Mouse (Mus musculus) cortical plate, adult 2 months (tissue): ENCODE measurements at regions not wholly inside any gene's neighbourhood (a gene's known extent, or its start where the extent isn't known, plus 50 kb on each side); places are given as distances from the start of the nearest gene placed in this dataset.

Experiments used
- CTCF ChIP-seq: fragments of 200-500 bp; IDR thresholded peaks from 2 replicates; pipeline ENCODE4 v1.5.1; 2011; ENCODE audit warnings: mild to moderate bottlenecking, control low read depth, low read length; ENCODE audit not compliant: insufficient read depth; ENCODE audit errors: extremely low read depth
- POLR2A ChIP-seq: fragments of 200-500 bp; IDR thresholded peaks from 2 replicates; pipeline ENCODE4 v1.6.1; 2011; ENCODE audit warnings: mild to moderate bottlenecking, low read length, control low read depth; ENCODE audit not compliant: insufficient read depth; ENCODE audit errors: extremely low read depth

DNA sequence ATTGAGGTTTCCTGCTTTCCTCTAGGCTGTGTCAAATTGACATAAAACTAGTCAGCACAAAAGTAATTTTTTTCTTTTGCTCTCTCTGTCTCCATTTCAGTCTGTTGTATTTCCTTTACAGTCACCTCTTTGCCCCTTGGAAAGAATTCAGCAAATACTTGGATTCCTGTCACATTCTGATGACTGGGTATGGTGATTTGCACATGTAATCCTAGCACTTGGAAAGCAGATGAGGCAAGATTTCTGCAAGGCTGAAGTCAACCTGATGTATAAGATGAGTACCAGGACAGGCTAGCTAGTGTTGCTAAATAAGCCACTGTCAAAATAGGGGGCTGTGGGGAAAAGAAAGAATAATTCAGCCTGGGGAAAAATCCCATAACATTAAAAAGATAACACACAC, 580.9 kb downstream of the Slc22a22 start:
- TF ChIP-seq POLR2A (no peak), CTCF (no peak)
